Mouse (Mus musculus) B cell, adult 67 days (primary cell): ENCODE measurements around the gene Gzmm. TPM values are rescaled to one million over a fixed set of nuclear protein-coding genes. Genes with fewer than 3 reads are reported as not detected.

Source experiments
- total RNA-seq, 2 experiments: library from RNA; stranded (reverse); gene quantifications; 4 replicates each; pipeline ENCODE4 v1.2.4; 2023

The Gzmm gene
- total RNA-seq = 1 to 10 TPM; 1.6 to 1.9 TPM

GRCm38 (mm10) chr10:79688720-79689119 lies at the start of gene Gzmm:
Gzmm (plus strand) TSS chr10:79689020.

GRCm38 (mm10) chr10:79645711-79646110 lies 43.1 kb upstream of the Gzmm start, which contains the start of gene Odf3l2:
Odf3l2 (minus strand) TSS chr10:79645738.

GRCm38 (mm10) chr10:79664131-79664665 lies 24.6 kb upstream of the Gzmm start, which contains the start of gene Madcam1:
Madcam1 (plus strand) TSS chr10:79664559.

GRCm38 (mm10) chr10:79668771-79669575 lies 19.8 kb upstream of the Gzmm start, which contains the start of gene Tpgs1:
Tpgs1 (plus strand) TSS chr10:79669369.

GRCm38 (mm10) chr10:79681591-79682245 lies 7.1 kb upstream of the Gzmm start, which contains the start of gene Cdc34:
Cdc34 (plus strand) TSS chr10:79682195.

GRCm38 (mm10) chr10:79704065-79704969 lies 15.5 kb downstream of the Gzmm start, which contains the start of gene Bsg:
Bsg (plus strand) TSS chr10:79704491.

GRCm38 (mm10) chr10:79716254-79716987 lies 27.6 kb downstream of the Gzmm start, which contains the start of gene Hcn2:
Hcn2 (plus strand) TSS chr10:79716634.

Other genes starting within 250 kb of the Gzmm start
- gene Vmn2r83, start 220.3 kb upstream of the Gzmm start, total RNA-seq = not detected
- 1 to 10 TPM; 3.9 to 4.1 TPM for gene Plpp2, start 155.2 kb upstream of the Gzmm start, total RNA-seq
- gene Mier2, start 133.8 kb upstream of the Gzmm start, total RNA-seq = 10 to 100 TPM; 43.0 to 53.7 TPM
- gene Theg, start 101.7 kb upstream of the Gzmm start, total RNA-seq = under 1 TPM in 1 of 2 experiments, not detected in 1; 0.93 TPM
- gene C2cd4c, start 75.0 kb upstream of the Gzmm start, total RNA-seq = not detected
- not detected for gene Shc2, start 51.1 kb upstream of the Gzmm start, total RNA-seq
- not detected for gene Odf3l2, start 43.3 kb upstream of the Gzmm start, total RNA-seq
- gene Madcam1, start 24.5 kb upstream of the Gzmm start, total RNA-seq = not detected
- 10 to 100 TPM; 18.5 to 20.8 TPM for gene Tpgs1, start 19.7 kb upstream of the Gzmm start, total RNA-seq
- 10 to 100 TPM; 63.2 to 75.0 TPM for gene Cdc34, start 6.8 kb upstream of the Gzmm start, total RNA-seq
- gene Bsg, start 15.5 kb downstream of the Gzmm start, total RNA-seq = 100 to 1,000 TPM; 103 to 111 TPM
- gene Hcn2, start 27.6 kb downstream of the Gzmm start, total RNA-seq = under 1 TPM; 0.18 to 0.35 TPM
- gene Polrmt, start 57.6 kb downstream of the Gzmm start, total RNA-seq = 10 to 100 TPM; 64.8 to 74.2 TPM
- gene Fgf22, start 66.1 kb downstream of the Gzmm start, total RNA-seq = not detected
- 10 to 100 TPM; 56.5 to 58.6 TPM for gene Rnf126, start 77.9 kb downstream of the Gzmm start, total RNA-seq
- gene Fstl3, start 88.3 kb downstream of the Gzmm start, total RNA-seq = 1 to 10 TPM; 1.8 to 2.0 TPM
- gene Prss57, start 101.9 kb downstream of the Gzmm start, total RNA-seq = not detected
- 1 to 10 TPM; 4.9 to 5.1 TPM for gene Palm, start 104.6 kb downstream of the Gzmm start, total RNA-seq
- under 1 TPM in 1 of 2 experiments, not detected in 1; 0.23 TPM for gene Misp, start 132.0 kb downstream of the Gzmm start, total RNA-seq
- 100 to 1,000 TPM; 437 to 440 TPM for gene Ptbp1, start 165.4 kb downstream of the Gzmm start, total RNA-seq
- gene Prtn3, start 185.5 kb downstream of the Gzmm start, total RNA-seq = not detected
- under 1 TPM; 0.47 to 0.70 TPM for gene Plppr3, start 185.6 kb downstream of the Gzmm start, total RNA-seq
- not detected for gene Elane, start 197.2 kb downstream of the Gzmm start, total RNA-seq
- not detected for gene Cfd, start 201.8 kb downstream of the Gzmm start, total RNA-seq
- gene Med16, start 219.9 kb downstream of the Gzmm start, total RNA-seq = 10 to 100 TPM; 73.7 to 75.0 TPM
- not detected for gene Gm26602, start 221.8 kb downstream of the Gzmm start, total RNA-seq
- under 1 TPM; 0.50 to 0.93 TPM for gene Kiss1r, start 228.0 kb downstream of the Gzmm start, total RNA-seq
- gene R3hdm4, start 232.2 kb downstream of the Gzmm start, total RNA-seq = 10 to 100 TPM; 94.6 to 97.9 TPM
- gene Arid3a, start 238.0 kb downstream of the Gzmm start, total RNA-seq = 10 to 100 TPM; 40.0 to 49.7 TPM